Mouse (Mus musculus) lung, postnatal 0 days (tissue): Measurements from ENCODE around the gene Ankrd40.
A peak's percentile ranks its signal among the peaks of the same experiment; 100 is the strongest.

Source experiments
- CTCF ChIP-seq: IDR thresholded peaks from 2 replicates; pipeline ENCODE4 v1.5.1; 2016; ENCODE audit warnings: antibody characterized with exemption, mild to moderate bottlenecking
- EP300 ChIP-seq: IDR thresholded peaks from 2 replicates; pipeline ENCODE4 v1.6.1; 2016; ENCODE audit warnings: antibody characterized with exemption, mild to moderate bottlenecking, control low read depth

DNA sequence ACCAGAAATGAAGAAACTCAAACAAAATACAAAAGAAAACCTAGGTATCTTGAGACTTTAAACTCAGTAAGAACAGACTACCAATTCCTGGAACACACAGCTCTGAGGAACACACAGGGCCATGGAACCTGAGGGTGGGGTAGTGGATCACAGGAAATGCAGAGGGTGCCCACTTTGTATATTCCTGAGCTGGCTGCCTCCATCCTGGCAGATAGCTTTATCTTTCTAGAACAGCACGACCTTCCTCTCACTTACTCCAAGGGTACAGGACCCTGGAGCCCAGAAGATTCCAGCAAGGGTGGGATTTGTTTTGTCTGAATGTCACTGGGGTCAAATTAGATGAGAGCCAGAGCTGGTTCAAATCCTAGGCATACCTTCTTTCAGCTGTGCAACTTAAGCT is 22.5 kb downstream of the Ankrd40 start:
- TF ChIP-seq CTCF (no peak), EP300 (peak; percentile 48; the same call in 1 of the 2 replicates)
